Mouse (Mus musculus) olfactory bulb, adult 2 months (tissue): ENCODE results near the gene Auts2. TPM values are rescaled to one million over a fixed set of nuclear protein-coding genes. Genes with fewer than 3 reads are reported as not detected.

ENCODE experiments used
- H3K27ac ChIP-seq: fragments of 200-500 bp; 2 replicates; pipeline ENCODE4 v1.5.1; 2012; ENCODE audit warnings: low read depth, low read length; ENCODE audit not compliant: insufficient read depth
- H3K4me1 ChIP-seq: fragments of 200-500 bp; 2 replicates; pipeline ENCODE4 v1.6.1; 2012; ENCODE audit warnings: low read length; ENCODE audit not compliant: control insufficient read depth, insufficient read depth
- H3K4me3 ChIP-seq: fragments of 200-500 bp; 2 replicates; pipeline ENCODE4 v1.5.1; 2012; ENCODE audit warnings: mild to moderate bottlenecking, low read depth, low read length, moderate library complexity; ENCODE audit not compliant: insufficient read depth
- CTCF ChIP-seq: fragments of 200-500 bp; IDR thresholded peaks from 2 replicates; pipeline ENCODE4 v1.5.1; 2012; ENCODE audit warnings: low read depth, mild to moderate bottlenecking, low read length, moderate library complexity; ENCODE audit not compliant: insufficient read depth
- POLR2A ChIP-seq: fragments of 200-500 bp; IDR thresholded peaks from 2 replicates; pipeline ENCODE4 v1.6.1; 2012; ENCODE audit warnings: mild to moderate bottlenecking, low read depth, low read length, moderate library complexity; ENCODE audit not compliant: insufficient read depth
- WGBS: fragments of 180-500 bp; shearing (Covaris S2); methylation state at CpG from one replicate; pipeline ENCODE4 v1.1.7; 2018; 5-methylcytosine and 5-hydroxymethylcytosine counted together
- polyA plus RNA-seq: library from polyadenylated mRNA; stranded (reverse); fragments of >200 nt; gene quantifications from 2 replicates; pipeline ENCODE4 v1.2.4, GENCODE M21; 2012; ENCODE audit warnings: low replicate concordance; ENCODE audit not compliant: missing spikeins, insufficient read depth, insufficient read length

Auts2 gene
- polyA plus RNA-seq, 1 experiment: not detected

DNA sequence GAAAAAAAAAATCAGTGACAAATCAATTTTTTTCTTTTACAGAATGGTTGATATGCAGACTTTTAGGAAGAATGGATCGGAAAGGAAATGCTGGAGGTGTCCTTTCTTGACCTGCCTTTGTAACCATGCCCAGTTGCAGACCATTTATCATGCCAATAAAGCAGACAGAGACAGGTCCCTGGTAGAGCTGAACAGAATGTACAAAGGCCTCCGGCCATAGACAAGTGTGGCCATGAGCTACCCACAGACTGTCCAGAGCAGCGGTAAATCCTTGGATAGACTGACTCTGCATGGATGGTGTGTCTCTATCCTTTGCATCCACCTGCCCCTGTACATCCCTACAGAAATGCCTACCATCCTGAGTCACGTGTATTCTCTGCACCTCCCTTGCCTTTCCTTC lies 100.2 kb downstream of the Auts2 start:
- peaks cover 6% of the 10 kb centered on the region for H3K4me1 ChIP-seq
- 74% methylated on average over 4 of the region's 4 CpGs for WGBS

GRCm38 (mm10) chr5:132438414-132438813 lies 104.7 kb downstream of the Auts2 start:
- no peak overlapping the region for H3K27ac ChIP-seq
- TF ChIP-seq POLR2A (no peak), CTCF (no peak)
- no peak overlapping the region for H3K4me3 ChIP-seq
- H3K4me1 ChIP-seq: peaks cover 11% of the 10 kb centered on the region
- 46% methylated on average over 4 of the region's 4 CpGs for WGBS

More for the DNA sequence above, 100.2 kb downstream of the Auts2 start:
- Histone ChIP-seq H3K27ac (no peak overlapping the region), H3K4me3 (no peak overlapping the region)
- TF ChIP-seq POLR2A (no peak), CTCF (no peak)

DNA sequence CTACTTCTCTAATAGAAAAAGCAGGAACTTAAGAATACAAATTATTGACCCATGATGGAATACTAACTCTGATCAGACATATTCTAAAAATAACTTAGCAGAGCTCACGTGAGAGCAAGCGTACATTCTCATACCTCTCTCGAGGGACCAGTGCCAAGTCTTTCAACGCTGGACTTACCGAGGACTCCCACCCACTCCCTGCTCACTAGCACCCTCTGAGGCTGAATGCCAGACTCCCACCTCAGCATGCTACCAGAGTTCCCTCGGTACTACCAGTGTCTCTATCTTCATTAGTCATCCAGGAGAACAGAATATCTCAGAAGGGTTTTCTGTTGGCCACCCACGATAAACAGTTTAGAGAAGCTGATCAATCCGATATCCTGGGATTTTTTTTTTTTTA lies 105.2 kb downstream of the Auts2 start:
- Histone ChIP-seq H3K4me3 (no peak overlapping the region), H3K27ac (no peak overlapping the region), H3K4me1 (peaks cover 11% of the 10 kb centered on the region)
- TF ChIP-seq POLR2A: no peak
- TF ChIP-seq CTCF: no peak
- 20% methylated on average over 8 of the region's 8 CpGs for WGBS

DNA sequence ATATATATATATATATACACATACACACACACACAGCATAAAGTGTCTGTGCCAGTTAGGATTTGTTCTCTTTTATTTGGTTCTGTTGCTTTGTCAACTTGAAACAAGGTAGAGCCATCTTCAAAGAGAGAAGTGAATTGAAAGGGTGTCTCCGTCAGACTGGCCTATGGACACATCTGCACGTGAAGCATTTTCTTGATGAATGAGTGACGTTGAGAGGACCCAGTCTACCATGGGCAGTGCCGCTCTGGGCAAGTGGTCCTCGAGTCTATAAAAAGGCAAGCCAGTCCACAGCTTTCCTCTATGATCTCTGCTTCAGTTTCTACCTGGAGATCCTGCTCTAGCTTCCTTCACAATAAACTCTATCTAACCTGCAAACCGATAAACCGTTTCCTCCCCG lies 105.7 kb downstream of the Auts2 start:
- TF ChIP-seq POLR2A (no peak), CTCF (no peak)
- H3K27ac ChIP-seq: no peak overlapping the region
- WGBS: 80% methylated on average over 8 of the region's 8 CpGs
- no peak overlapping the region for H3K4me3 ChIP-seq
- peaks cover 11% of the 10 kb centered on the region for H3K4me1 ChIP-seq

DNA sequence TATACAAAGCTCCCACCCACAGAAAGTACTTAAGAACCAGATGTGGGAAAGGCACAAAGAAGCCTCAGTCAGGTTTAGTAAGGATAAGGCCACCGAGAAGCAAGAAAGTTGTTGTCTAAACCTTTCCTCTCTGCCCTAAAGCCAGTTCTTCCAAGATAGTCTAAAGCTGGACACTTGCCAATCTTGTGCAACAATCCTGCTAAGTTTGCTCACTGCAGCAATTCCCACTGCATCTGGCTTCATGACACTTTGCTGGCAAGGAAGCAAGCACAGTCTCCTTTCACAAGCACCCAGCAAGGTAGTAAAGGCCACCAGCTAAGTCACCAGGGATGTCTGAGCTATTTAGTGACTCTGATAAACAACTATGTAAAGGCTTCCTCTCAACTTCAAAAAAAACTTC lies 106.2 kb downstream of the Auts2 start:
- H3K4me3 ChIP-seq: no peak overlapping the region
- H3K4me1 ChIP-seq: peaks cover 11% of the 10 kb centered on the region
- 38% methylated on average over 1 of the region's 1 CpGs for WGBS
- no peak for TF ChIP-seq POLR2A
- TF ChIP-seq CTCF: no peak
- no peak overlapping the region for H3K27ac ChIP-seq

- Histone ChIP-seq H3K4me1 (peaks cover 11% of the 10 kb centered on the region), H3K27ac (no peak overlapping the region), H3K4me3 (no peak overlapping the region)
- 89% methylated on average over 2 of the region's 2 CpGs for WGBS
- TF ChIP-seq CTCF (no peak), POLR2A (no peak)
Measured at GRCm38 (mm10) chr5:132436473-132436872, 106.7 kb downstream of the Auts2 start.

DNA sequence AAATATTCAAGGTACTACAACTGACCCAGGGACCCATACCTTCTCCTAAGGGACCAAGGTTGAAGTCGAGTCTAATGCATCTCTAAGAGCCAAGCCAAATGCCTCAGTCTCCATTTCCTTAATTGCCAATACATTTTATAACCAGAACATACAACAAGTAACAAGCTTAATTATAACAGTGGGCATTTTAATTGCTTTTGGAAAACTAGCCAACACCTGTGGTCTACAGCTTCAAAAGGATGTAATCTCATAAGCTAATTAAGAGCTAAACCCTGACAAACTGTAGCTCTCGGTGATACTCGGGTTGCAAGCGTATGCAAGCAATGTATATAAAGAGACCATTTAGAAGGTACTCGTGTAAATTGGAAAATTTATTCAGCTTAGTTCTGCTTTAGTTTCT lies 107.7 kb downstream of the Auts2 start:
- Histone ChIP-seq H3K4me3 (no peak overlapping the region), H3K27ac (no peak overlapping the region), H3K4me1 (peaks cover 11% of the 10 kb centered on the region)
- 66% methylated on average over 5 of the region's 5 CpGs for WGBS
- no peak for TF ChIP-seq CTCF
- no peak for TF ChIP-seq POLR2A

GRCm38 (mm10) chr5:132433377-132434115 lies 109.6 kb downstream of the Auts2 start:
- Histone ChIP-seq H3K4me3 (no peak overlapping the region), H3K27ac (no peak overlapping the region), H3K4me1 (peaks cover 11% of the 10 kb centered on the region)
- TF ChIP-seq CTCF: no peak
- no peak for TF ChIP-seq POLR2A
- 50% methylated on average over 6 of the region's 6 CpGs for WGBS

GRCm38 (mm10) chr5:132429363-132429762 lies 113.8 kb downstream of the Auts2 start:
- 58% methylated on average over 3 of the region's 3 CpGs for WGBS
- no peak overlapping the region for H3K4me3 ChIP-seq

More at GRCm38 (mm10) chr5:132429363-132429762, 113.8 kb downstream of the Auts2 start:
- Histone ChIP-seq H3K27ac (no peak overlapping the region), H3K4me1 (no peaks in the 10 kb centered on the region)
- no peak for TF ChIP-seq POLR2A
- no peak for TF ChIP-seq CTCF
